Mouse (Mus musculus) kidney, adult 2 months (tissue): ENCODE results near the gene Selenos.

Experiments used
- CTCF ChIP-seq: fragments of 200-500 bp; conservative IDR thresholded peaks from 2 replicates; pipeline ENCODE4 v1.5.1; 2011; ENCODE audit warnings: low read depth, mild to moderate bottlenecking, control low read depth, low read length, moderate library complexity, mixed read lengths; ENCODE audit not compliant: insufficient read depth, insufficient read length
- POLR2A ChIP-seq: fragments of 200-500 bp; IDR thresholded peaks from one replicate; pipeline ENCODE4 v1.6.1; 2011; ENCODE audit warnings: low read depth, low read length, control low read depth

GRCm38 (mm10) chr7:66079364-66080230, at the start of gene Selenos:
- TF ChIP-seq CTCF (no peak), POLR2A (peak; percentile 79)
